Mouse (Mus musculus): Measurements from ENCODE around the gene Lsp1. TPM values are rescaled to one million over a fixed set of nuclear protein-coding genes. Genes with fewer than 3 reads are reported as not detected.

Gene Lsp1
- polyA plus RNA-seq, 1 experiment from 2014 or later: 6.9 TPM

- ATAC-seq: no peak
- H3K4me1 ChIP-seq (replicated peaks): peaks cover 12% of the 10 kb centered on the region
- no peak overlapping the region for H3K9ac ChIP-seq (replicated peaks)
- H3K9me3 ChIP-seq: no peaks in the 10 kb centered on the region; the same call in 1 of the 2 replicates
- no peaks in the 10 kb centered on the region for H3K27me3 ChIP-seq
- no peak overlapping the region for H3K27ac ChIP-seq
- H3K4me3 ChIP-seq (replicated peaks): no peak overlapping the region
- no peak overlapping the region for H3K4me2 ChIP-seq (replicated peaks)
- no peaks in the 10 kb centered on the region for H3K36me3 ChIP-seq
- 89% methylated on average over 3 of the region's 3 CpGs for WGBS
Observed at GRCm38 (mm10) chr7:142517531-142517930, 56.9 kb downstream of the Lsp1 start.

- peaks cover 19% of the 10 kb centered on the region for H3K4me1 ChIP-seq (replicated peaks)
- ATAC-seq: no peak
- no peak overlapping the region for H3K4me2 ChIP-seq (replicated peaks)
- 92% methylated on average over 4 of the region's 4 CpGs for WGBS
- no peaks in the 10 kb centered on the region for H3K27me3 ChIP-seq
- H3K9ac ChIP-seq (replicated peaks): no peak overlapping the region
- no peak overlapping the region for H3K27ac ChIP-seq
- no peaks in the 10 kb centered on the region; the same call in 1 of the 2 replicates for H3K9me3 ChIP-seq
- no peak overlapping the region for H3K4me3 ChIP-seq (replicated peaks)
- no peaks in the 10 kb centered on the region for H3K36me3 ChIP-seq
Observed at GRCm38 (mm10) chr7:142520331-142520730, 59.7 kb downstream of the Lsp1 start.

- Histone ChIP-seq H3K9ac (replicated peaks) (no peak overlapping the region), H3K27me3 (0 out of 2 replicates have a peak, but pooled peaks cover 3% of the 10 kb centered on the region), H3K4me2 (replicated peaks) (no peak overlapping the region), H3K36me3 (no peaks in the 10 kb centered on the region), H3K27ac (no peak overlapping the region), H3K4me3 (replicated peaks) (no peak overlapping the region), H3K4me1 (replicated peaks) (peaks cover 13% of the 10 kb centered on the region), H3K9me3 (no peaks in the 10 kb centered on the region; the same call in 1 of the 2 replicates)
- ATAC-seq: no peak
- WGBS: 29% methylated on average over 4 of the region's 4 CpGs
Observed at GRCm38 (mm10) chr7:142522352-142522751, 61.7 kb downstream of the Lsp1 start.

GRCm38 (mm10) chr7:142523200-142523990 lies 62.8 kb downstream of the Lsp1 start:
- WGBS: 59% methylated on average over 17 of the region's 17 CpGs
- Histone ChIP-seq H3K9ac (replicated peaks) (no peak overlapping the region), H3K4me1 (replicated peaks) (peaks cover 13% of the 10 kb centered on the region), H3K36me3 (no peaks in the 10 kb centered on the region), H3K9me3 (no peaks in the 10 kb centered on the region; the same call in 1 of the 2 replicates), H3K27ac (no peak overlapping the region), H3K4me2 (replicated peaks) (no peak overlapping the region), H3K4me3 (replicated peaks) (no peak overlapping the region), H3K27me3 (0 out of 2 replicates have a peak, but pooled peaks cover 3% of the 10 kb centered on the region)
- no peak for ATAC-seq

DNA sequence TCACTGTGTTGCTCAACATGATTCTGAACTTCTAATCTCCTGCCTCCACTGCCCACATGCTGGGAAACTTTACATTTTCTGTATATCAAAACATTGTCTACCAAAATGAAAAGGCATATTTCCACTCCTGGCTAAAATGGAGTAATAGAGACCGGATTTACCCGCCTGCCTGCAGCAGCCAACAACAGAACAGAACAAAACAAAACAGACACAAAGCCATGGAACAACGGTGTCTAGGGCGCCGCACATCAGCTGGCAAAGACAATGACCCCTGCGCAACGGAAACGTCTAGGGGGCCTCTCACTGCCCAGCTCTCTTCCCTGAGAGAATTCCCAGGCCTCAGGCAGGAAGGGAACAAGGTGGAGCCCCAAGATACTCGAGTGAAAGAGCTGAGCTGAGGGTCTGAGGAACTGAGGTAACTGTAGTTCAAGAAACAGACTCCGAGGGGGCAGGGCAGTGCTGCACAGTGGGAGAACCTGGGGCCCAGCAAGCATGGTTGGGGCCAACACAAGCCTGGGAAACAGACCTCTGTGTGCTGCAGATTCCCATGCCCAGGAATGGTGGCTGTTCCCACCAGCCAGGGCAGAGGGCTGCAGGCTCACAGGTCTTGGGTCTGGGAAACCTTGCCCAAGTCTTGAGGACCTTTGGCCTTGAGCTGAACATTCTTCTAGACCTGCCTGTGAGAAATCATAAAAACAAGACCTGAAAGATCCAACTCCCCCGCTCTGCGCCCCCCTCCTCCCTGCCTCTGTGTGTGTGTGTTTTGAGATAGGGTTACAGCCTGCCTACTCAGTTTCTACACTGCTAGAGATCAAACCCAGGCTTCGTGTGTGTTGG lies 65.0 kb downstream of the Lsp1 start:
- no peak overlapping the region for H3K9ac ChIP-seq (replicated peaks)
- H3K4me3 ChIP-seq (replicated peaks): no peak overlapping the region
- peaks cover 13% of the 10 kb centered on the region for H3K4me1 ChIP-seq (replicated peaks)
- 0 out of 2 replicates have a peak, but pooled peaks cover 3% of the 10 kb centered on the region for H3K27me3 ChIP-seq
- ATAC-seq: 0 out of 2 replicates have a peak, but pooled peaks have one; percentile 27
- H3K36me3 ChIP-seq: no peaks in the 10 kb centered on the region
- H3K27ac ChIP-seq: peak overlapping the region; percentile 15; the same call in 1 of the 2 replicates
- H3K4me2 ChIP-seq (replicated peaks): no peak overlapping the region
- WGBS: 22% methylated on average over 13 of the region's 13 CpGs
- no peaks in the 10 kb centered on the region; the same call in 1 of the 2 replicates for H3K9me3 ChIP-seq

DNA sequence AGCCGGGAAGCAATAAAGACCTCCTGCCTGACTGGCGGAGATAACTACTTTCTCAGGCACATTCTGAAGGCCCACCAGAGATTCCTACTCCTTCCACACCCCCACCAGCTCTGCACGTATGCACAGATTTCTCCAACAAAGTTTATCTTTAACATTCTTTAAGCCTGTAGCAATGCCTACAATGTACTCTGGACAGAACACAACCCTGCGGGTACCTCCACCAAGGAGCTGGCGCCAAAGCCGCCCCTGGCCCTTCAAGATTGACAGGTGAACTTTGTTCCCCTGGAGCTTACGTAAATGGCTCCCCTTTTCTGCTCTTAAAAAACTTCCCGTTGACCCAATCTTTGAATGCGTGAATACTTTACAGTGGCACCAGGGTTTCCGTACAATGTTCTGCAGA lies 68.7 kb downstream of the Lsp1 start:
- H3K27ac ChIP-seq: no peak overlapping the region
- no peak overlapping the region for H3K4me2 ChIP-seq (replicated peaks)
- H3K4me3 ChIP-seq (replicated peaks): no peak overlapping the region
- 0 out of 2 replicates have a peak, but pooled peaks cover 10% of the 10 kb centered on the region for H3K27me3 ChIP-seq
- ATAC-seq: no peak
- H3K4me1 ChIP-seq (replicated peaks): peaks cover 30% of the 10 kb centered on the region
- no peak overlapping the region for H3K9ac ChIP-seq (replicated peaks)
- whole genome bisulfite sequencing: 76% methylated on average over 10 of the region's 10 CpGs
- H3K36me3 ChIP-seq: no peaks in the 10 kb centered on the region
- H3K9me3 ChIP-seq: no peaks in the 10 kb centered on the region

DNA sequence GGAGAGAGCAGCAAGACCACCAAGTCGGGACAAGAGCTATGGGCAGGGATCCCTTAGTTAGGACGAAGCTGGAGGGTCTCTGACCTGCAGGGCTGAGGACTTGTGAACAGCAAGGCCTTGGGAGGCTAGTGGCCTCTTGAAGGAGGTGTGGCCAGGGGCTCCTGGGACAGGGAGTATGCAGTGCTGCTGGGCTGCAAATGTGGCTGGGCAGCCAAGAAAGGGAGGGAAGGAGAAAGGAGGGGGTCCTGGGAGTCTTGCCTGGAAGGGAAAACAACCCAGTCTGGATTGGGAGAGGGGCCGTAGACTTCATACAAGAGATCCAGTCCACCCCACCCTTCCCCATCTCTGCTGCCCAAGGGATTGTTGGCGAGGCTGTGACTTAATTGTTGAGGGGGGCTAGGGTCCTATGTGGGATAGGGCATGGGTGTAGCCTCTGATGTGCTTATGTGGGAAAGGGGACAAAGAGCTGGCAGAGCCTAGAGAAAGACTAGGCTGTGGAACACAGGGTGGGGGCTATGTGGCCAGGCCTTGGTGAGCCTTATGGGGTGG lies 71.4 kb downstream of the Lsp1 start:
- H3K4me1 ChIP-seq (replicated peaks): peaks cover 21% of the 10 kb centered on the region
- H3K9ac ChIP-seq (replicated peaks): no peak overlapping the region
- H3K27ac ChIP-seq: no peak overlapping the region
- ATAC-seq: peak; percentile 38; the same call in 1 of the 2 replicates
- 88% methylated on average over 4 of the region's 4 CpGs for WGBS
- H3K9me3 ChIP-seq: no peaks in the 10 kb centered on the region
- H3K4me2 ChIP-seq (replicated peaks): peak overlapping the region; percentile 75
- 0 out of 2 replicates have a peak, but pooled peaks cover 7% of the 10 kb centered on the region for H3K27me3 ChIP-seq
- H3K4me3 ChIP-seq (replicated peaks): no peak overlapping the region
- H3K36me3 ChIP-seq: peaks cover 9% of the 10 kb centered on the region

GRCm38 (mm10) chr7:142532671-142533058 lies 72.1 kb downstream of the Lsp1 start, which contains the start of gene Mrpl23:
Mrpl23 (plus strand) TSS chr7:142532686.
- Histone ChIP-seq H3K4me2 (replicated peaks) (peak within 1 kb of the TSS; percentile 75), H3K27ac (peak within 1 kb of the TSS; percentile 71), H3K9ac (replicated peaks) (peak within 1 kb of the TSS; percentile 71), H3K4me1 (replicated peaks) (peaks cover 21% of the 10 kb centered on the region), H3K27me3 (0 out of 2 replicates have a peak, but pooled peaks cover 7% of the 10 kb centered on the region), H3K9me3 (no peaks in the 10 kb centered on the region), H3K36me3 (peaks cover 9% of the 10 kb centered on the region), H3K4me3 (replicated peaks) (peak within 1 kb of the TSS; percentile 62)
- ATAC-seq: peak; percentile 86
- 8% methylated on average over 15 of the region's 17 CpGs for WGBS

DNA sequence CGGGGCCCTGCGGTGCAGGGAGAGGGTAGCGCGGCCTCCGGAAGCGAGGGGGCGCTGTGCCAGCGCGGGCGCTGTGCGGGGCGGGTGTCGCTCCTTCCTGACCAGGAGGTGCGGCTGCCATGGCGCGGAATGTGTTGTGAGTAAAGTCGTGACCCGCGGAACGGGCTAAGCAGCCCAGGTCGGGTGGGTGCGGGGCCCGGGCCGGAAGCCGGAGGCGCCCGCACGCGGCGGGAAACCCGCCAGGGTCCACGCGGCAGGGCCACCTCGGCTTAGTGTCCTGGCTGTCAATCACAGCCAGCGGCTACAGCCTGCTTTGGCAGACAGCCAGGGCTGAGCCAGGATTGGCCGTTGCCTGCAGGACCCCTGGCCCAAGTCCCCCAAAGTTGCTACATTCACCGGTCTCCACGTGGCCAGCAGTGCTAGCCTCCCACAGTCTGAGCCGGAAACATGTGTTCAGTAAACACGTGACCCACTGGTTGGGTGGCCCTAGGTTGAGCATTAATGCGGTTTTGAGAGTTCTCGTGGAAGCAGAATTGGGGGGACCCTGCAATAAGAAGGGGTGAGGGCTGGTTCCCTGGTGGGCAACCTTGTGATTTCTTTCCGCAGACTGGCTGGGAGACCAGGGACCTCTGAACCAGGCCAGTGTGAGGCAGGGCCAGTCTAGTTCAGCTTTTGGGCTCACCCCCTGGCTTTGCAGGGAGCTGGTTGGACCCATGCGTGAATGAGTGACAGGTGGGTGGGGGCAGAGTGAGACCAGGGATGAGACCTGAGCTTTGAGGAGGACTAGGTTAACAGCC lies 72.6 kb downstream of the Lsp1 start:
- H3K27ac ChIP-seq: peak overlapping the region; percentile 71
- WGBS: 2% methylated on average over 44 of the region's 44 CpGs
- H3K27me3 ChIP-seq: 0 out of 2 replicates have a peak, but pooled peaks cover 7% of the 10 kb centered on the region
- ATAC-seq: peak; percentile 93
- H3K4me2 ChIP-seq (replicated peaks): peak overlapping the region; percentile 75
- H3K4me3 ChIP-seq (replicated peaks): peak overlapping the region; percentile 62
- H3K36me3 ChIP-seq: peaks cover 9% of the 10 kb centered on the region
- no peaks in the 10 kb centered on the region for H3K9me3 ChIP-seq
- peaks cover 24% of the 10 kb centered on the region for H3K4me1 ChIP-seq (replicated peaks)
- H3K9ac ChIP-seq (replicated peaks): peak overlapping the region; percentile 71

DNA sequence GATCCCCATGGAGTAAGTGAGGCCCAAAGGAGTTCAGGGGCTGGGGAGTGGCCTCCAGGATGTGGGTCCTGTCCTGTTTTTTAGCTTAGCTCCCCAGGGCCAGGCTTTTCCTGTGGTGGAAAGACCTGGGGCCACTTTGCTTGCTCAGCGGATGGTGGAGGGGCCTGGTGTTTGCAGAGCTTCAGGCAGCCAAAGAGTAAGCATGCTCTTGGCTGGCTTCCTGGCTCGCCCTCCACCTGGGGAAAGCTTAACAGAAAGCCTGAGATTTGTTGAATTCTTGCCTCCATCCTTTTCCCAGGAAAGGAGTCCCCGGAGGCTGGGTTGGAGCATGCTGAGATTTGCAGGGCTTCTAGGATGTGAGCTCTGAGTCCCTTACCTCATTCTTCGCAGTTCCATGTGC lies 74.5 kb downstream of the Lsp1 start:
- Histone ChIP-seq H3K4me1 (replicated peaks) (peaks cover 32% of the 10 kb centered on the region), H3K27ac (no peak overlapping the region), H3K27me3 (0 out of 2 replicates have a peak, but pooled peaks cover 7% of the 10 kb centered on the region), H3K4me3 (replicated peaks) (no peak overlapping the region), H3K9ac (replicated peaks) (no peak overlapping the region), H3K9me3 (no peaks in the 10 kb centered on the region), H3K4me2 (replicated peaks) (no peak overlapping the region), H3K36me3 (peaks cover 10% of the 10 kb centered on the region)
- ATAC-seq: no peak
- WGBS: 90% methylated on average over 4 of the region's 4 CpGs

DNA sequence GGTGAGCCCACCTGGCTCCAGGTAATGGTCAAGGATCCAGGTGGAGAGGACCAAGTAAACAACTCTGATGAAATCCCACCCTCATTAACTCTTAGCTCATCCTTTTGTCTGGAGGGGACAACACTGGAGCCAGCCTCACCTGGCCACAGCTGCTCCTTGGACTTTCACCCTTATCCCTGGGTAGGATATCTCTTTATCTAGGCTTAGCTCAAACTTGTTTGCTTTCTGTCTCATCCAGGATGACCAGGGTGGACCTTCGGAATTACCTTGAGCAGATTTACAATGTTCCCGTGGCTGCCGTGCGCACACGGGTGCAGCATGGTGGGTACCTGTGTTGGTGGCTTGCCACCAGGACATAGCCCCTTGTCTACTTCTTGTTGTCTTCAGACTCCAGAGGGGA lies 75.2 kb downstream of the Lsp1 start:
- ATAC-seq: no peak
- H3K4me2 ChIP-seq (replicated peaks): no peak overlapping the region
- no peak overlapping the region for H3K9ac ChIP-seq (replicated peaks)
- no peak overlapping the region for H3K4me3 ChIP-seq (replicated peaks)
- H3K4me1 ChIP-seq (replicated peaks): peaks cover 32% of the 10 kb centered on the region
- WGBS: 94% methylated on average over 5 of the region's 5 CpGs
- H3K27ac ChIP-seq: no peak overlapping the region
- H3K9me3 ChIP-seq: no peaks in the 10 kb centered on the region
- 0 out of 2 replicates have a peak, but pooled peaks cover 7% of the 10 kb centered on the region for H3K27me3 ChIP-seq
- H3K36me3 ChIP-seq: peaks cover 13% of the 10 kb centered on the region

All from midbrain, embryonic 13.5 days (tissue).